Mouse (Mus musculus) gastrocnemius, postnatal 14 days (tissue): ENCODE data around the gene Igsf8. TPM values are rescaled to one million over a fixed set of nuclear protein-coding genes. Genes with fewer than 3 reads are reported as not detected.

Source experiments
- DNase-seq: peaks from one replicate; pipeline ENCODE4 v3.0.0; 2021; ENCODE audit warnings: mixed read lengths
- intact Hi-C: fragments of 180-260 bp; cut with DNase I; formaldehyde crosslinking; loops from one replicate; pipeline ENCODE4 v1.15.1; 2025; ENCODE audit warnings: low total_unique reads
- total RNA-seq, 2 experiments: library from RNA; stranded (reverse); gene quantifications; 2 replicates each; pipeline ENCODE4 v1.2.3; 2021

Gene Igsf8
- total RNA-seq, 2 experiments from 2014 or later, result 11.1 to 12.5 TPM

GRCm38 (mm10) chr1:172329616-172330015 is 68.2 kb downstream of the Igsf8 start:
- no peak for DNase-seq
- intact Hi-C loops, result loop anchor here (10.0 kb wide), 1 partner anchor 275 kb away; the partner anchor contains the start of gene Nhlh1

GRCm38 (mm10) chr1:172331422-172331947 is 70.0 kb downstream of the Igsf8 start:
- intact Hi-C loops, result no loop called here
- DNase-seq, result no peak

GRCm38 (mm10) chr1:172332925-172333324 is 71.5 kb downstream of the Igsf8 start:
- intact Hi-C loops, result no loop called here
- DNase-seq, result no peak

- intact Hi-C loops, result no loop called here
- DNase-seq, result no peak
Observed at GRCm38 (mm10) chr1:172333512-172333911, 72.1 kb downstream of the Igsf8 start.

GRCm38 (mm10) chr1:172335804-172336203 is 74.4 kb downstream of the Igsf8 start:
- intact Hi-C loops, result no loop called here
- DNase-seq, result no peak

GRCm38 (mm10) chr1:172337411-172338185 is 76.2 kb downstream of the Igsf8 start:
- intact Hi-C loops, result no loop called here
- no peak for DNase-seq

GRCm38 (mm10) chr1:172340729-172341321 is 79.4 kb downstream of the Igsf8 start, which contains the start of gene Kcnj10:
TSS of gene Kcnj10 (plus strand) at chr1:172341210.
- intact Hi-C loops, result no loop called here

GRCm38 (mm10) chr1:172341386-172341785 is 79.9 kb downstream of the Igsf8 start:
- DNase-seq, result no peak
- intact Hi-C loops, result no loop called here

More at GRCm38 (mm10) chr1:172340729-172341321, 79.4 kb downstream of the Igsf8 start, which contains the start of gene Kcnj10:
- peak; percentile 75 for DNase-seq

- DNase-seq, result no peak
- intact Hi-C loops, result no loop called here
Observed at GRCm38 (mm10) chr1:172342729-172343128, 81.3 kb downstream of the Igsf8 start.

GRCm38 (mm10) chr1:172343914-172344313 is 82.5 kb downstream of the Igsf8 start:
- DNase-seq, result no peak
- intact Hi-C loops, result no loop called here

GRCm38 (mm10) chr1:172344820-172345219 is 83.4 kb downstream of the Igsf8 start:
- intact Hi-C loops, result no loop called here
- no peak for DNase-seq

- DNase-seq, result no peak
Observed at GRCm38 (mm10) chr1:172346707-172347106, 85.3 kb downstream of the Igsf8 start.

GRCm38 (mm10) chr1:172347382-172347781 is 85.9 kb downstream of the Igsf8 start:
- intact Hi-C loops, result no loop called here
- DNase-seq, result no peak

More at GRCm38 (mm10) chr1:172346707-172347106, 85.3 kb downstream of the Igsf8 start:
- intact Hi-C loops, result no loop called here

- DNase-seq, result no peak
Observed at GRCm38 (mm10) chr1:172349504-172349903, 88.1 kb downstream of the Igsf8 start.

GRCm38 (mm10) chr1:172349916-172350812 is 88.7 kb downstream of the Igsf8 start:
- no peak for DNase-seq
- intact Hi-C loops, result no loop called here

More at GRCm38 (mm10) chr1:172349504-172349903, 88.1 kb downstream of the Igsf8 start:
- intact Hi-C loops, result no loop called here

GRCm38 (mm10) chr1:172352001-172352400 is 90.6 kb downstream of the Igsf8 start:
- intact Hi-C loops, result no loop called here
- no peak for DNase-seq

GRCm38 (mm10) chr1:172352453-172352852 is 91.0 kb downstream of the Igsf8 start:
- DNase-seq, result no peak
- intact Hi-C loops, result no loop called here

- intact Hi-C loops, result no loop called here
Observed at GRCm38 (mm10) chr1:172355336-172355735, 93.9 kb downstream of the Igsf8 start.

GRCm38 (mm10) chr1:172357550-172357949 is 96.1 kb downstream of the Igsf8 start:
- peak; percentile 62 for DNase-seq
- intact Hi-C loops, result no loop called here

More at GRCm38 (mm10) chr1:172355336-172355735, 93.9 kb downstream of the Igsf8 start:
- DNase-seq, result no peak
